Mouse (Mus musculus): ENCODE measurements around the gene Gc. TPM values are rescaled to one million over a fixed set of nuclear protein-coding genes. Genes with fewer than 3 reads are reported as not detected.

Gc gene
- polyA plus RNA-seq, 1 experiment: not detected

DNA sequence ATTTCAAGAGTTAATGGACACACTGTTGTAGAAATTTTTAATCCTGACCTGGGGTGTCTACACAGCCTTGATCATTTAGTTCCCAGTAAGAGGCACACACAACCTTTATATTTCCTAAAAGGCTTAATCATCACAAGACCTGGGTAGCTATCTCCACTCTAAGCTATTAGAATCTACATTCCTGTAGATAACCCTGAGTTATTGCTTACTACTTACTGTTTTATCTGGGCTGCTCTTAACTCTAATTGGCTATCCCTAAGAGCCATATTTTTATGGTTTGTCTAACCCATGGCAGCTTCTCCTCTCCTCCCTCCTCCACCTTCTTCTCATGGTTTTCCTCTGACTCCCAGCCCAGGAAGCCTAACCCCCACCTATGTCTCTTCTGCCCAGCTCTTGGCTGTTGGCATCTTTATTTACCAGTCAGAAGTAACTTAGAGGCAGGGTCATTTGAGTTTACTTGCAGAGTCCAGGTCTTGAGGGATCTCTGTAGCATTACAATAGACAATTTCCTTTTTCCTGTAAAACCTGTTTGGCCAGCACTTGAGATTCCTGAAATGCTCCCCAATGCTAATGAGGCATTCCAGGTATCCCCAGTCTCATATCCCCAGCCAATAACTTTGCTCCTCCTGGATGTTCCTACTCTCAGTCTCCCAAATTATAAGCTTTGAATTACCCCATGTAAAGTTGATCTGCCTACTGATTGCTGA is 50.2 kb downstream of the Gc start:
- H3K27me3 ChIP-seq (ENCODE audit: control insufficient read depth, insufficient read depth, low read length): no peaks in the 10 kb centered on the region
- no peak for DNase-seq
- TF ChIP-seq CTCF (IDR thresholded peaks at IDR 0.05; ENCODE audit: borderline replicate concordance, insufficient read depth, low read depth, low read length) (no peak), POLR2A (IDR thresholded peaks at IDR 0.05; ENCODE audit: borderline replicate concordance, insufficient read depth, low read length) (no peak)
- no peak overlapping the region for H3K4me3 ChIP-seq (replicated peaks; ENCODE audit: insufficient read depth, low read depth, low read length)
- H3K4me1 ChIP-seq (ENCODE audit: control insufficient read depth, insufficient read depth, low read length): no peaks in the 10 kb centered on the region
- no peak overlapping the region for H3K27ac ChIP-seq (ENCODE audit: insufficient read depth, low read length)

DNA sequence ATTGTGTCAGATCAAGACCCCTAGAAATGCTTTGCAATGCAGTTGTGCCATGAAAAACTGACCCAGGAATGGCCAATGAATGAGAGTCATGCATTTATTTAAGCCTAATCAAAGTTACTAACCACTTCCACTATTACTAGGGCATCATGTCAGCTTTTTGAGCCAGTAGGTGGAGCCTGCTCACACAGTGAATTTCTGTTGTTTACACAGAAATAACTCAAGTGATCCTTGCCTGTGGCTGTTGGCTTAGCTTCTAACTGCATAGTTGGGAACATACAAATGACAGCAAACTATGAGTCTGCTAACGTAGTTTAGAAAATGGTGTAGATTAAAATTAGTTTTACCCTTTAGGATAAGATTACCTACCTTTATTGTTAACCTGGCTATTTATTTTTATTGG is 52.6 kb downstream of the Gc start:
- H3K27ac ChIP-seq (ENCODE audit: insufficient read depth, low read length): no peak overlapping the region
- H3K27me3 ChIP-seq (ENCODE audit: control insufficient read depth, insufficient read depth, low read length): no peaks in the 10 kb centered on the region
- DNase-seq: no peak
- TF ChIP-seq CTCF (IDR thresholded peaks at IDR 0.05; ENCODE audit: borderline replicate concordance, insufficient read depth, low read depth, low read length): no peak
- no peak for TF ChIP-seq POLR2A (IDR thresholded peaks at IDR 0.05; ENCODE audit: borderline replicate concordance, insufficient read depth, low read length)
- WGBS: 74% methylated on average over 1 of the region's 1 CpGs
- no peak overlapping the region for H3K4me3 ChIP-seq (replicated peaks; ENCODE audit: insufficient read depth, low read depth, low read length)
- no peaks in the 10 kb centered on the region for H3K4me1 ChIP-seq (ENCODE audit: control insufficient read depth, insufficient read depth, low read length)

DNA sequence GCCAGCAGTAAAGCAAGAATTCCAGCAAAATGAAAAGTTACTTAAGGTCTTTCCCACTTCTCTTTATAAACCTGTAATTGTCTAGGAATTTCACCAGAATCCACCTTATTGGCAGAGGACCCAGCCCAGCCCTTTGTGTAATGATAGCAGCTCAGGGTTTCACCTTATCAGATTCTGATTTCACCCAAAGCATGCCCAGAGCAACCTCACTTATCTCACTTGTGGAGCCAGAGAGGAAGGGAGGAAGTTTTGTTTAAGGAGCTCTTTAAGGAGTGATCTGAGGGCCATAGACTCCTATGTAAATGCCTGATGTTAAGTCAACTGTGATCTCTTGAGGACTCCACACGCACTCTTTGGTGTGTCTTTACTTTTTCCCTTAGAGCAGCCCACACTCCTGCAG is 67.3 kb downstream of the Gc start:
- H3K27ac ChIP-seq (ENCODE audit: insufficient read depth, low read length): no peak overlapping the region
- no peaks in the 10 kb centered on the region for H3K27me3 ChIP-seq (ENCODE audit: control insufficient read depth, insufficient read depth, low read length)
- DNase-seq: no peak
- H3K4me1 ChIP-seq (ENCODE audit: control insufficient read depth, insufficient read depth, low read length): no peaks in the 10 kb centered on the region
- 61% methylated on average over 1 of the region's 1 CpGs for WGBS
- TF ChIP-seq POLR2A (IDR thresholded peaks at IDR 0.05; ENCODE audit: borderline replicate concordance, insufficient read depth, low read length) (no peak), CTCF (IDR thresholded peaks at IDR 0.05; ENCODE audit: borderline replicate concordance, insufficient read depth, low read depth, low read length) (no peak)
- no peak overlapping the region for H3K4me3 ChIP-seq (replicated peaks; ENCODE audit: insufficient read depth, low read depth, low read length)

GRCm38 (mm10) chr5:89384204-89384603 is 73.5 kb downstream of the Gc start:
- no peak overlapping the region for H3K27ac ChIP-seq (ENCODE audit: insufficient read depth, low read length)
- H3K4me3 ChIP-seq (replicated peaks; ENCODE audit: insufficient read depth, low read depth, low read length): no peak overlapping the region
- TF ChIP-seq POLR2A (IDR thresholded peaks at IDR 0.05; ENCODE audit: borderline replicate concordance, insufficient read depth, low read length) (no peak), CTCF (IDR thresholded peaks at IDR 0.05; ENCODE audit: borderline replicate concordance, insufficient read depth, low read depth, low read length) (peak; percentile 67)
- 18% methylated on average over 5 of the region's 5 CpGs for WGBS
- no peaks in the 10 kb centered on the region for H3K4me1 ChIP-seq (ENCODE audit: control insufficient read depth, insufficient read depth, low read length)
- H3K27me3 ChIP-seq (ENCODE audit: control insufficient read depth, insufficient read depth, low read length): no peaks in the 10 kb centered on the region
- DNase-seq: peak; percentile 30 to 62

DNA sequence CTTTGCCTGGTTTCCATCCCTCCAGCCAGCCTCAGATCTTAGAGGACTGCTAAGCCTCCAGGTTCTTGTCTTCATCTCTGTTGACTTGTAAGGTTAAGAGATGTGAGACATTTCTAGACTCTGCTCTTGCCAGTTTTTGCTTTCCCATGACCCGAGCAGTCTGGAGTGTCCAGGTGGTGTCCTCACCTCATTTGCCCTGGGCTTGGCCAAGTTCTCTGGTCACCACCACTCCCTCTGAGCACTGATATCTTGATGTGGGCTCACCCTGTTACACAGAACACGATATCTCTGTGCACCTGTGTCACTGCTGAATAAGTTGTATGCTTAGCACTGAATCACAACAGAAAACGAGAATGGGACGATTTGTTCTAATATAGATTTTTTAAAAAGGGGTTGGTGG is 76.4 kb downstream of the Gc start:
- Histone ChIP-seq H3K4me1 (ENCODE audit: control insufficient read depth, insufficient read depth, low read length) (no peaks in the 10 kb centered on the region), H3K27me3 (ENCODE audit: control insufficient read depth, insufficient read depth, low read length) (no peaks in the 10 kb centered on the region), H3K27ac (ENCODE audit: insufficient read depth, low read length) (no peak overlapping the region), H3K4me3 (replicated peaks; ENCODE audit: insufficient read depth, low read depth, low read length) (no peak overlapping the region)
- WGBS: 39% methylated on average over 4 of the region's 4 CpGs
- TF ChIP-seq CTCF (IDR thresholded peaks at IDR 0.05; ENCODE audit: borderline replicate concordance, insufficient read depth, low read depth, low read length): no peak
- no peak for TF ChIP-seq POLR2A (IDR thresholded peaks at IDR 0.05; ENCODE audit: borderline replicate concordance, insufficient read depth, low read length)
- peak; percentile 32 to 46 for DNase-seq

DNA sequence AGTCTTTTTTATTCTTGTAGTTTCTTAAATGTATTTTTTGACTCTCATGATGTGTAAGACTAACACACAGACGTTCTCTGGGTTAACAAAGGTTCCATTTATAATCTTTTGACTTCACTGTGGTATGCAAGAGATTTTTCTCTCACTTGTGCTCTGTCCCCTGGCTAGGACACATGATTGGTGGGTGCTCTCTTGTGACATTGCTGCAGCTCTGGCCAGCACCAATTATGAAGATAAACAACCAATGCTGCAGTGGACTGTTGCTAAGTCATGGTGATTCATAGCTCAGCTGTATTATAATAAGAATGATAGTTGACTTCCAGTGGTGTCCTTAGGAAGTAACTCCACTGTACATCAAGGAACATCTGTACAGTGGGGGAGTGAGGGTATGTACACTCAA is 87.6 kb downstream of the Gc start:
- 57% methylated on average over 1 of the region's 1 CpGs for WGBS

DNA sequence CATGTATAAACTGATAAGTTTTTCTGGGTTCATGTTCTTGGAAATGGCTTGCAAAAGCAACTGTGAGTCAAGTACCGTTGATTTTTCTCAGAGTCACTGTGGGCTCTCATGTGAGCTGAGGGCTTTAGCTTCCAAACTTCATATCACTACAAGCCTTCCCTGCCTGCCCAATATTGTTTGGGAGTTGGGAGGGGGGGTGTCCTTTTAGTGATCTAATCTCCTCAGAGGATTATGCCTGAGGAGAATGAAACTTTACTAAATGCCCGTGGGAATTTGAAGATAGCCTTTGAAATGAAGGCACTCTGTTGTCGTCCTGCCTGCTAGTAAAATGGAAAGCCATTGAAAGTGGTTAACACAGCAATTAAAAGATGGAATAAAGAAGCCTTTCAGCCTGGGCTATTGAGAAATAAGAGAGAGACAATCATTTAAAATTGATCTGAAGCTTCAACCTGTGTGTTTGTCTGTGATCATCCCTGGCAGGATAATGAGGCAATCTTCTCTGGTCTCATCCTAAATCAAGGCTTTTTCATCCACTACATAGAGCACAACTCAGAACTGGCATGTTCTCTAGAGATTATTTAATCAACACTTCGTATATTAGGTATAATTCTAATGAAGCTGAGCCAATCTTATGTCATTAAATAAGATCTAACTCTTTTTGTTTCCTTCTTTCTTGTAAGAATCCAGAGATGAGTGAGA is 89.5 kb downstream of the Gc start:
- 57% methylated on average over 4 of the region's 4 CpGs for WGBS
- no peaks in the 10 kb centered on the region for H3K4me1 ChIP-seq (ENCODE audit: control insufficient read depth, insufficient read depth, low read length)

More for the DNA sequence above, 87.6 kb downstream of the Gc start:
- Histone ChIP-seq H3K4me3 (replicated peaks; ENCODE audit: insufficient read depth, low read depth, low read length) (no peak overlapping the region), H3K4me1 (ENCODE audit: control insufficient read depth, insufficient read depth, low read length) (no peaks in the 10 kb centered on the region), H3K27me3 (ENCODE audit: control insufficient read depth, insufficient read depth, low read length) (no peaks in the 10 kb centered on the region), H3K27ac (ENCODE audit: insufficient read depth, low read length) (no peak overlapping the region)
- DNase-seq: no peak
- TF ChIP-seq POLR2A (IDR thresholded peaks at IDR 0.05; ENCODE audit: borderline replicate concordance, insufficient read depth, low read length) (no peak), CTCF (IDR thresholded peaks at IDR 0.05; ENCODE audit: borderline replicate concordance, insufficient read depth, low read depth, low read length) (no peak)

More for the DNA sequence above, 89.5 kb downstream of the Gc start:
- Histone ChIP-seq H3K27ac (ENCODE audit: insufficient read depth, low read length) (no peak overlapping the region), H3K27me3 (ENCODE audit: control insufficient read depth, insufficient read depth, low read length) (no peaks in the 10 kb centered on the region), H3K4me3 (replicated peaks; ENCODE audit: insufficient read depth, low read depth, low read length) (no peak overlapping the region)
- no peak for DNase-seq
- TF ChIP-seq CTCF (IDR thresholded peaks at IDR 0.05; ENCODE audit: borderline replicate concordance, insufficient read depth, low read depth, low read length) (no peak), POLR2A (IDR thresholded peaks at IDR 0.05; ENCODE audit: borderline replicate concordance, insufficient read depth, low read length) (no peak)

Other genes with a start within 250 kb of the Gc start
- 0.06 and 0.16 TPM in 2 replicates for gene Npffr2, start 69.5 kb upstream of the Gc start, polyA plus RNA-seq (2012; rRNA removed)

Data from cerebellum, adult 2 months (tissue).